Mouse (Mus musculus): ENCODE data around the gene Gm17693. TPM values are rescaled to one million over a fixed set of nuclear protein-coding genes. Genes with fewer than 3 reads are reported as not detected.

Gene Gm17693
- not detected in 2 replicates for polyA plus RNA-seq (2015; fragmentation: Nextera tagmentation; extraction: Ambion mirVana)

DNA sequence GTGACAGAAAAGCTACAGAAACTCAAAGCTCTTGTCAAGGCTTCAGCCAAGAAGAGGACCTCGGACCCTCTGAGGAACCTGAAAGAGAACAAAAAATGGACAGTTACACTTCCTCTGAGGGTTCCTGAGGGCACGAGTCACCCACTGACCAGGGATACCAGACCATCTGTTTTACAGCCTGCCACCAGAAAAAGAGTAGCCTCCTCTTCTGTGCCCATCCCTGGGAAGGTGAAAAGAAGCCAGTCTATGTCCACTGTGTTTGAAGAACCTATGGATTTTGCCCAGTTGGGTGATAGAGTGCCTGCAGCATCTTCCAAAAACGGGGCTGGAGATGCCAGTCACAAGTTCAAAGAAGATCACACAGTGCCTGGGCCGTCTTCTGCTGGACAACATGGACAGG is at the start of gene Gm17693:
Gm17693 (plus strand) TSS at position 301 of the 400 bp plus-strand sequence.

Data from urinary bladder, postnatal 0 days (tissue).